Mouse (Mus musculus) testis, adult 2 months (tissue): ENCODE data around the gene Rplp2.

Source experiments
- CTCF ChIP-seq: fragments of 200-500 bp; IDR thresholded peaks from 2 replicates; pipeline ENCODE4 v1.5.1; 2012; ENCODE audit warnings: low read depth, mild to moderate bottlenecking, inconsistent platforms, low read length, moderate library complexity; ENCODE audit not compliant: control insufficient read depth, insufficient read depth, insufficient replicate concordance
- POLR2A ChIP-seq: fragments of 200-500 bp; IDR thresholded peaks from 2 replicates; pipeline ENCODE4 v1.6.1; 2012; ENCODE audit warnings: low read depth, mild to moderate bottlenecking, inconsistent platforms, low read length, moderate library complexity; ENCODE audit not compliant: control insufficient read depth

GRCm38 (mm10) chr7:141426948-141427730 is 20.0 kb upstream of the Rplp2 start:
- no peak for TF ChIP-seq CTCF
- TF ChIP-seq POLR2A = no peak
